Mouse (Mus musculus): Measurements from ENCODE around the gene Nsf. TPM values are rescaled to one million over a fixed set of nuclear protein-coding genes. Genes with fewer than 3 reads are reported as not detected.
"Not testable (repeated sequence)": the region's sequence is repeated elsewhere in the genome, so short reads cannot be mapped to it uniquely, and the experiment has no call there.

The Nsf gene
- polyA plus RNA-seq, 1 experiment = 10.3 TPM

DNA sequence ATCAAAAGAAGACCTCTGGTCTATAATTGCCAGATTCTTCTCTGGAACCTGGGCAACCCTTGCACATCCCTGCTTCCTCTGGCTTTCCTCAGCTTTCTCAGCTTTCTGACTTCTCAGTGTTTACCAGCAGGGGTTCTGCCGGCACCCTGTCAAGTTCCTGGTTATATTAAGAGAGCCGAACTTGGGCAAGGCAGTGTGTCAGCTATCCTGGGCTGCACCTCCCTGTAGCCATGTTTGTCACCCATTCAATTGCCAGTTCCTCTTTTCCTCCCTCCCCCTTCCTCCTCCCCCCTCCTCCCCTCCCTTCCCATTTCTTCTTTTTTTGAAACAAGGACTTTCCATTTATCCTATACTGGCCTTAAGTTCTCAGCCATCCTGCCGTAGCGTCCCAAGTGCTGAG is 38.8 kb upstream of the Nsf start:
- no peak overlapping the region for H3K27ac ChIP-seq (ENCODE audit: control insufficient read depth, insufficient read depth, low read depth, low read length)
- no peaks in the 10 kb centered on the region for H3K27me3 ChIP-seq (ENCODE audit: control insufficient read depth, insufficient read depth, low read length)
- TF ChIP-seq POLR2A (IDR thresholded peaks at IDR 0.05; ENCODE audit: control insufficient read depth, low read depth, low read length) (no peak), CTCF (IDR thresholded peaks at IDR 0.05; ENCODE audit: control insufficient read depth, insufficient read depth, insufficient replicate concordance, low read depth, low read length) (no peak)
- no peaks in the 10 kb centered on the region; the same call in 1 of the 2 replicates for H3K4me1 ChIP-seq (ENCODE audit: control insufficient read depth, insufficient read depth, low read length)
- H3K4me3 ChIP-seq (ENCODE audit: control insufficient read depth, low read depth, low read length) = no peak overlapping the region
- no peaks in the 10 kb centered on the region for H3K36me3 ChIP-seq (ENCODE audit: control insufficient read depth, insufficient read depth, low read length)

DNA sequence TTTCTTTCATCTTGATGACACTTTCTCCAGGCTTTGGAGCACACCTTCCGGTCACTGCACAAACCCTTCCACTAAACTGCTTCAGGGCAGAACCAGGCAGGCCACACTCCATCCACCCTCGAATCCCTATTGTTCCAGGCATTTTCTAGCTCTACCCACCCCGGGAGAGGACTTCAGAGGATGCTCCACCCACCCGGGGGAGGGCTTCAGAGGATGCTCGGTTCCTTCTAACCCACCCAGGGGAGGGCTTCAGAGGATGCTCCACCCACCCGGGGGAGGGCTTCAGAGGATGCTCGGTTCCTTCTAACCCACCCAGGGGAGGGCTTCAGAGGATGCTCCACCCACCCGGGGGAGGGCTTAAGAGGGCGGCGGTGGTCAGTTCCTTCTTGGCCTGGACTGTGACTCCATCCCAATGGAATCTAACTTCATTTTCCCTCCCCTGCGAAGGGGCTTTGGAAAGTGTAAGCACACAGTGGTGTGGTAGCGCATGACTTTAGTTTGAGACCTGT is 36.2 kb upstream of the Nsf start:
- not testable (repeated sequence) for H3K4me3 ChIP-seq (ENCODE audit: control insufficient read depth, low read depth, low read length); H3K36me3 ChIP-seq (ENCODE audit: control insufficient read depth, insufficient read depth, low read length); H3K4me1 ChIP-seq (ENCODE audit: control insufficient read depth, insufficient read depth, low read length); H3K27me3 ChIP-seq (ENCODE audit: control insufficient read depth, insufficient read depth, low read length); H3K27ac ChIP-seq (ENCODE audit: control insufficient read depth, insufficient read depth, low read depth, low read length)

DNA sequence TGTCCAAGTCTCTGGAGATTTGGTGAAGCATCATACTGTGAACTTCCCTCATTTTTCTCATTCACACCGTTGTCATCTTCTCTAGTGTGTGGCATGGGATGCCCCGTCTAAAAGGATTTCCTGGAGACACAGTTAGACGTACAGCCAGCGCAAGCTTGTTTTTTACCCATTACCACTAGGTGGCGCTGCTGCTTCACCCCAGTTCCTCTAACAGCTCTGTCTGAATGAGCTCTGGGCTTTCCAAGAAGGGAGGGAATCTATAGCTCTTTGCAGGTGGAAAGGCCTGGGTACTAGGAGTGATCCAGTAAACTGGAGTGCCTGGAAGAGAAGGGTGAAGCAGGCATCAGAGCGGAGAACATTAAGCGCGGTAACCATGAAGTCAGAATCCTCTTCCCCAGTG is 33.6 kb upstream of the Nsf start:
- no peaks in the 10 kb centered on the region; the same call in 1 of the 2 replicates for H3K36me3 ChIP-seq (ENCODE audit: control insufficient read depth, insufficient read depth, low read length)
- no peak overlapping the region for H3K4me3 ChIP-seq (ENCODE audit: control insufficient read depth, low read depth, low read length)
- H3K27me3 ChIP-seq (ENCODE audit: control insufficient read depth, insufficient read depth, low read length) = no peaks in the 10 kb centered on the region
- H3K27ac ChIP-seq (ENCODE audit: control insufficient read depth, insufficient read depth, low read depth, low read length) = no peak overlapping the region
- TF ChIP-seq CTCF (IDR thresholded peaks at IDR 0.05; ENCODE audit: control insufficient read depth, insufficient read depth, insufficient replicate concordance, low read depth, low read length) (peak; percentile 62; the same call in 1 of the 2 replicates), POLR2A (IDR thresholded peaks at IDR 0.05; ENCODE audit: control insufficient read depth, low read depth, low read length) (no peak)
- no peaks in the 10 kb centered on the region; the same call in 1 of the 2 replicates for H3K4me1 ChIP-seq (ENCODE audit: control insufficient read depth, insufficient read depth, low read length)

DNA sequence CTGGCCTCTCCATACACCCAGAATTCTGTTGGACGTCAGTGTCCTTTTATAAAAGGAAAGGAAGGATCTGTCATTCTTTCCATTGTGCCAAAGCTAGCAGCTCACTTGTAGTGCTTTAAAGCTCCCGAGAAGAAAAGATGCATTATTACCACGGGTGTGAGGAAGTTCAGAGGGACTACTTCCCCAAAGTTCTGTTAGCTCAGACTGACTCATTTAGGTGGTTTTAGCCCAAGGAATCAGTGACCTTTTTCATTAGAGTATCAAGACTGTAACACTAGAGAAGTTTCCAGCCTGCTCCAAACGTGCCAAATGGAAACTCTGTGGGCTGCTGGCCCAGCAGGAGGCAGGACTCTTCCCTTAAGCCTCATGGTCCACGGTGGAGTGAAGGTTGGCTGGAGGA is 30.2 kb upstream of the Nsf start:
- no peaks in the 10 kb centered on the region for H3K4me1 ChIP-seq (ENCODE audit: control insufficient read depth, insufficient read depth, low read length)
- no peaks in the 10 kb centered on the region for H3K27me3 ChIP-seq (ENCODE audit: control insufficient read depth, insufficient read depth, low read length)
- no peak overlapping the region for H3K4me3 ChIP-seq (ENCODE audit: control insufficient read depth, low read depth, low read length)
- TF ChIP-seq CTCF (IDR thresholded peaks at IDR 0.05; ENCODE audit: control insufficient read depth, insufficient read depth, insufficient replicate concordance, low read depth, low read length) = no peak
- H3K36me3 ChIP-seq (ENCODE audit: control insufficient read depth, insufficient read depth, low read length) = peaks cover 3% of the 10 kb centered on the region
- H3K27ac ChIP-seq (ENCODE audit: control insufficient read depth, insufficient read depth, low read depth, low read length) = peak overlapping the region; percentile 25; the same call in 1 of the 2 replicates

DNA sequence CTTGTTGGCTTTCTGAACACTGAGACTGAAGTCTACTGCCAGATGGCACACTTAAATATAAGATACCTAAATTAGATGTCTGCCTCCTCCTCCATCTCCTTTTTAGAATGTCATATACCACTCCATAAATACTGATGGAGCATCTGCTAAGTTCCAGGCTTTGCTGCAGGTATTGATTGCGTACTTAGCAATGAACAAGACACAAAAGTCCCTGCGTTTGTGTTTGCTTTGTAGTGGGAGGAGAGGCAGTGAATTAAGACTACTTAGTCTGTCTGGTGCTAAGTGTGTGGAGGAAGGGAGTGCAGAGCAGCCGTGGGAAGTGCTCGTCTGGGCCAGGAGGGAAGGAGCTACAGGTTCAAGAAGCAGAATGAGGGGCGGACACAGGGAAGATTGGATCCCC is 28.0 kb upstream of the Nsf start:
- Histone ChIP-seq H3K4me1 (ENCODE audit: control insufficient read depth, insufficient read depth, low read length) (no peaks in the 10 kb centered on the region), H3K27ac (ENCODE audit: control insufficient read depth, insufficient read depth, low read depth, low read length) (no peak overlapping the region), H3K4me3 (ENCODE audit: control insufficient read depth, low read depth, low read length) (no peak overlapping the region), H3K36me3 (ENCODE audit: control insufficient read depth, insufficient read depth, low read length) (peaks cover 3% of the 10 kb centered on the region), H3K27me3 (ENCODE audit: control insufficient read depth, insufficient read depth, low read length) (no peaks in the 10 kb centered on the region)
- TF ChIP-seq CTCF (IDR thresholded peaks at IDR 0.05; ENCODE audit: control insufficient read depth, insufficient read depth, insufficient replicate concordance, low read depth, low read length) (no peak), POLR2A (IDR thresholded peaks at IDR 0.05; ENCODE audit: control insufficient read depth, low read depth, low read length) (no peak)

DNA sequence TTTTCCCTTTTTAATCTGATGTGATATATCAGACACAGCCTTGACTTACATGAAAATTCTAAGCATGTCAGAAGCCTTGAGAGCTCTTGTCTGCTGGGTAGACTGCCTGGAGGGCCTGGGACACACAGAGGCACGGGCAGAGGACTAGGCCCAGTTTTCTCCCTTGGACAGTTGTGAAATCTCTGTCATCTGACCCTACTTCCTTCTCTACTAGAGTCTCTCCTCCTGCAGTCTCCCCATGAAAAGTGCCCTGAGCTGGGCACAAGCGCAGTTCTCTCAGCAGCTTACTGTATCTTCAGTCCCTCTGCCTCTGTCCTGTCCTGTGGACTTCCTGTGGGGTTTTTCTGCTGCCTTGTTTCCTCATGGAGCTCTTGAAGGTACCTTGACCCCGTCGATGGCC is 25.5 kb upstream of the Nsf start:
- TF ChIP-seq POLR2A (IDR thresholded peaks at IDR 0.05; ENCODE audit: control insufficient read depth, low read depth, low read length) = no peak
- TF ChIP-seq CTCF (IDR thresholded peaks at IDR 0.05; ENCODE audit: control insufficient read depth, insufficient read depth, insufficient replicate concordance, low read depth, low read length) = no peak
- Histone ChIP-seq H3K27me3 (ENCODE audit: control insufficient read depth, insufficient read depth, low read length) (no peaks in the 10 kb centered on the region), H3K4me3 (ENCODE audit: control insufficient read depth, low read depth, low read length) (no peak overlapping the region), H3K27ac (ENCODE audit: control insufficient read depth, insufficient read depth, low read depth, low read length) (no peak overlapping the region), H3K36me3 (ENCODE audit: control insufficient read depth, insufficient read depth, low read length) (peaks cover 3% of the 10 kb centered on the region), H3K4me1 (ENCODE audit: control insufficient read depth, insufficient read depth, low read length) (no peaks in the 10 kb centered on the region)

DNA sequence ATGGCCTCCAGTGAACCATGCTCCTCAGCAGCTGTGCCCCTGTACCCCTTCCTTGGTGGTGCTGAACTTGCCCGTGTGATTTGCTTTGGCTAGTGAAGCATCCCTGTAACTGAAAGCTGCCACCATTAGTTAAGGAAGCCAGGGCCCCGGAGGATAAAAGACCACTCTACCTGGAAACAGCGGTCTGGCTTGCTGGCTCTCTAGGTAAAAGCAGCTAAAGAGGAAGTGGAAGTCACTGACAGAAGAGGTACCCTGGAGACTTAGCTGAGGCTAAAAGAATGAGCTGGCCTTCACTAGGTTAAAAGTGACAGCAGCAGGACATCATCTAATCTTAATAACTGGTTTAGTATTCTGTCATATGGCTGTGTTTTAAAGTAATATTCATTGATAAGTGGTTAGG is 17.0 kb upstream of the Nsf start:
- H3K27me3 ChIP-seq (ENCODE audit: control insufficient read depth, insufficient read depth, low read length) = no peaks in the 10 kb centered on the region
- H3K4me1 ChIP-seq (ENCODE audit: control insufficient read depth, insufficient read depth, low read length) = no peaks in the 10 kb centered on the region
- no peak overlapping the region for H3K27ac ChIP-seq (ENCODE audit: control insufficient read depth, insufficient read depth, low read depth, low read length)
- no peak overlapping the region for H3K4me3 ChIP-seq (ENCODE audit: control insufficient read depth, low read depth, low read length)
- H3K36me3 ChIP-seq (ENCODE audit: control insufficient read depth, insufficient read depth, low read length) = peaks cover 5% of the 10 kb centered on the region; the same call in 1 of the 2 replicates
- TF ChIP-seq CTCF (IDR thresholded peaks at IDR 0.05; ENCODE audit: control insufficient read depth, insufficient read depth, insufficient replicate concordance, low read depth, low read length) (no peak), POLR2A (IDR thresholded peaks at IDR 0.05; ENCODE audit: control insufficient read depth, low read depth, low read length) (no peak)

DNA sequence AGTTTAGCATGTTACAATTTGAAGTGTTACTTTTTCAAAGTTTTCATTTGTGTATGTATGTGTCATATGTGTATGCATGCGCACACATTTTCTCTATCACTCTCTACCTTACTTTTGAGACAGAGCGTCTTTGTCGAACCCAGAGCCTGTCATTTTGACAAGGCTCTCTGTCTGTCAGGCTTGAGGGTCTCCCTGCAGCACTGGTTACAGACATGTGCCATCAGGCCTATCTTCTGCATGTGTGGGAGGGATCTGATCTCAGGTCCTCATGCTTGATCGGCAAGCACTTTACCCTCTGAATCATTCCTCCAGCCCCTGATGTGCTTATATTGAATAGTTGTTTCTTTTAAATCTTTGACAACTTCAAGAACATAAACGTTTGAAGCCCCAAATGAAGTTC is 15.4 kb upstream of the Nsf start:
- TF ChIP-seq POLR2A (IDR thresholded peaks at IDR 0.05; ENCODE audit: control insufficient read depth, low read depth, low read length) (no peak), CTCF (IDR thresholded peaks at IDR 0.05; ENCODE audit: control insufficient read depth, insufficient read depth, insufficient replicate concordance, low read depth, low read length) (no peak)
- peaks cover 5% of the 10 kb centered on the region; the same call in 1 of the 2 replicates for H3K36me3 ChIP-seq (ENCODE audit: control insufficient read depth, insufficient read depth, low read length)
- no peak overlapping the region for H3K4me3 ChIP-seq (ENCODE audit: control insufficient read depth, low read depth, low read length)
- no peaks in the 10 kb centered on the region for H3K27me3 ChIP-seq (ENCODE audit: control insufficient read depth, insufficient read depth, low read length)
- no peak overlapping the region for H3K27ac ChIP-seq (ENCODE audit: control insufficient read depth, insufficient read depth, low read depth, low read length)
- no peaks in the 10 kb centered on the region for H3K4me1 ChIP-seq (ENCODE audit: control insufficient read depth, insufficient read depth, low read length)

All from testis, adult 2 months (tissue).